Mouse (Mus musculus) urinary bladder, adult 2 months (tissue): ENCODE results near the gene Serpinb6c. TPM values are rescaled to one million over a fixed set of nuclear protein-coding genes. Genes with fewer than 3 reads are reported as not detected.
"Not testable (repeated sequence)": the region's sequence is repeated elsewhere in the genome, so short reads cannot be mapped to it uniquely, and the experiment has no call there.

Experiments used
- DNase-seq: peaks from one replicate; pipeline ENCODE4 v3.0.0; 2022; ENCODE audit warnings: low spot score
- polyA plus RNA-seq: library from polyadenylated mRNA; depleted of rRNA; stranded (reverse); fragments of >200 nt; gene quantifications from 2 replicates; pipeline ENCODE4 v1.2.3, GENCODE M21; 2012; rRNA removed

The Serpinb6c gene
- polyA plus RNA-seq: 0.45 and 0.52 TPM in 2 replicates

DNA sequence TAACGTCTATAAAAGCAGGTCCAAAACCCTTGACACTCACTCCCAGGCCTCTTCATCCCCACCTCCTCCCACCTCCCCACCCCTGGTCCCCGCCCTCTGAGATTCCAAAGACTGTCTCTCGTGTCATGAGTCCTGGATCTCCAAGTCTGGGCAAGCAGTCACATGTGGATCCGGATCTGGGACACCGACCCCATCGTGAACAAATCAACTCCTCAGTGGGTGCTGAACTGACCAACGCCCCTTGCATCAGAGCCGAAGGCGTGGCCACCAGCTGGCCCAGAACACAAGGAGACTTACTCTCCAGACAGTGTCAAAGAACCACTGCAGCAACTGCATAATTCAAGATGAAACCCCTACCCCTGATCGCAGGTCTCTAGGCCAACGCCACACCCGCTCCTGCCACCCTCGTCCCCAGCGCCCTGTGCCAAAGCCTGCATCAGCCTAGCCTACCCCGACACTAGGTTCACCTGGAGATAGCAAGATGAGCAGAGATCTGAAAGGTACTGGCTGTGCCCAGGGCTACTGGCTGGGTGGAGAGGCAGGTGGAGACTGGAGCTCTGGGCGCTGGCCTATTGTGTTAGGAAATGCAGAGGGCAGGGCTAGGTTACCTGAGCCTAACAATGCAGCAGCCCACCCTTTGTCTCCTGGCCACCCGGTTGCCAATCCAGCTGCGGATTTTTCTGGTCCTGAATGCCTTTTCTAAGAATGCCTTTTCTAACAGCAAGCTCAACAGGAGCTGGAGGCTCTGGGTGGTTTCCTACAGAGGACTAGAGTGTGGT is at the start of gene Serpinb6c:
Gene Serpinb6c, minus strand, starts transcription at position 533 of the 779 bp plus-strand sequence.
- no peak for DNase-seq

DNA sequence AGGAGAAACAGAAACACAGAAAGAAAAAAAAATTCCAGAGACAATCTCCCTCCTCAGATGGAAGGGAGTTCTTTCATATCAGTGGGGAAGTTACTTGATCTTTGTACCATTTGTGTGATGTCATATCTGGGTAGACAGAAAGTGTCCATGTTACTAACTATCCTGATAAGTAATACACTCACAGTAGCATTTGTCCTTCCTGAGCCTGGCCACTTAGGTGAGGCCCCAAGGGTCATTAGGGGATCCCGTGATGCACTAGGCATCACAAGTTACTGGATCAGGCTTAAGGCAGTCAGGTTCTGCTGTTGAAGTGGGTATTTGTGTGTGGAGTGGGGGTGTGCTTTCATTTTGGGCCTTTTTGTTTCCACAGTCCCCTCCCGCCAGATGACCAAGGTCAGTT is 47.4 kb upstream of the Serpinb6c start:
- DNase-seq: no peak

DNA sequence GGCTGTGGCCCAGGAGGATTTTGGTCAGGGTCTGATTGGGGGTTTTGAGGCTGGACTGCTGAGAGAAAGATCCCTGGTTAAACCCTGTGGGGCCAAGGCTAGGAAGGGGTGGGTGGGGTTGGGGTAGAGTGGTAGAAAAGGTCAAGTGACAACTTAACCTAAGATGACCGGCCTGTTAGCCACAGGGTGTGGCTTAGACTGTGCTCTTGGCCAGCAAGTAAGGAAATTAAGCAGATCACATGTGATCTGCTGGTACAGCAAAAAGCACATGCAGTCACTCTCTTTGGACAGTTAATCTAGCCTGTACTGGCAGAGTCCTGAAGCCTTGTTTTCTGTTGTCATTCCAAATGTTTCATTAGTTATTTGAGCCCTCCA is 46.6 kb upstream of the Serpinb6c start:
- DNase-seq: no peak

DNA sequence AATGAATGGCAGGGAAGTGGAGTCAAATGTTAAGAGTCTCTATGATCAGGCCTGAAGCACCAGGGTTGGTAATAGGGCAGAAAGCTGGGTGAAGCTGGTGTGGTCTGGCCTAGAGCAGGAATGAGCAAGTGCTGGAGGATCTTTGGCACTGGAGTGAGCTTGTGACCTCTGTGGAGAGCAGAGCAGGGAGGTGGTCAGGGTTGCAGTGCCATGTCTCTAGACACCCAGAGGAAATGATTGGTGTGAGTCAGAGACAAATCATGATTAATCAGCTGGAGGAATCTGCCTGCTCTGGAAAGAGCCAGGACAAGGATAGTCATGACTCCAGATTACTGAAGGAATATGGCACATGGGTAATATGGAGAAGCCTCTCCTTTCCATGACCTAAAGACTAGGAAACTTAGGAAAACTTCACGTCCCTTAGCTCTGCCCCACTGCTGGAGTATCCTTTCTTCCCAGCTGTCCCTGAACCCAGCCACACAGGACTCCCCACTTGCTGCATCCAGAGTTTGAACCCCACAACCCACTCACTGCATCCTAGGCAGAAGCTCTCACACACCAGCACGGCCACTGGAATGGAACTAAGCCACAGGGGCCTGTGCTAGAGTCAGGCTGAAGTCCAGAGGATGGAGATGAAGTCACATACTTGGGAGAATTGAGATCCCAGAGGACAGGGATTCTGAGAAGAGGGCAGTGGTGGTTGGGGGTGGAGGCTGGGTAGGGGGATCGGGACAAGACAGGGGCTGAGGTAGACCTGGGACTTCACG is 46.0 kb upstream of the Serpinb6c start:
- no peak for DNase-seq

DNA sequence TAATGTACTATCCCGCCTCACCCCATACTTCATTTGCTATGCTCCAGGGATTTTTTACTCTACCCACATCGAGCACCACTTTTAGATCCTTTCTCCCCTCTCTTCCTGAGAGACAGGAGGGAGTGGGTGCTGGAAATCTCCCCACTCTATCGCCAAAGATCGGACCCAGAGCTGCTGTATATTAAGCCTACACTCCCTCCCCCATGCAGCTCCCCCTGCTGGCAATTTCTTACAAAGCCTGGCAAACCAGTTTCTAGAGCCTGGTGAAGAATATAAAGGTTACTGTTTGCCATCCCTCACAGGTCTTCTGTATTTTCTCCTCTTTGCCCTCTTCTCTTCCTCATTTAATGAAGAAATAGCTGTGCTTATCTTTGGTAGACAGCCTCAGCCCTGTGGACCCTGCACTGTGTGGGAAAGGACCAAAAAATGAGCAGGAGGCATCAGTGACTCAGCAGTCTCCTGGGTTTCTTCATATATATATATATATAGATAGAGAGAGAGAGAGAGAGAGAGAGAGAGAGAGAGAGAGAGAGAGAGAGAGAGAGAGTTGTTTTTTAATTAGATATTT is 36.8 kb upstream of the Serpinb6c start:
- no peak for DNase-seq

DNA sequence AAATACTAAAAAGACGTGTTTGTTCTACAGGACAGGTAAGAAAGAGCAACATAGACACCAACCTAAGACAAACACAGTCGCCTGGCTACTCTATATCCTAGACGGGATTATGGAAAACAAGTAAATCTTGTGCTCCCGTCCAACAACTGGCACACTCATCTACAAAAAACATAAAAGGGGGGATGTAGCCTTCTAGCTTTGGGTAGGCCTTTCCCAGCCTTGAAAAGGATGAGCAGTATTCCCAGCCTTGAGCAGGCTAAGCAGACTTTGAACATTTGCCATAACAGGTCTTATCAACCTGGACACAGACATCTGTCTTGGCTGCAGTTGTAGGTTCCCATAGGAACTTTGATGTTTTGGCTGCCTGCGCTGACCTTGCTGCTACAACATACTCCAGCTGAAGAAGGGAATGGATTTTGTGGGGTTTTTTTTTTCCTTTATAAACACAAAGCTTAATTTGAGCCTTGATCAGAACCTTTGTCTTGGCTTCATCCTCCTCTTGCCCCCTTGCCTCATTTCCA is 35.8 kb upstream of the Serpinb6c start:
- DNase-seq: no peak

DNA sequence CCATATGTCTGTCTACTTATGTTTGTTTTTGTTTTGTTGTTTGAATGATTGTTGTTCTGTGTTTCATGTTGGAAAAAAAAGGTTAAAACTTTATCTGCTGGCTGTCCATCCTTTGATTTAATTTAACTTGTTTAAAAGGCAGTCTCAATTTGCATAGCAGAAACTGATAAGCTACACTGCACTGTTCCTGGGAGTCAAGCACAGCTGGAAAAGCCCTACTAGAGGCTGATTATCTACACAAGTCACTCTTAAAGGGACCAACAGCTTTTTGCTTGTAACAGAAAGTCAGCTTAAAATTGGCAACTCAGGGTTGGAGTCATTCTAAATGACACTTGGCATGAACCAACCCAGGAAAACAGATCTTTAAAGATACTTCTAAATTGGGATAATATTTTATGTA is 32.1 kb upstream of the Serpinb6c start:
- not testable (repeated sequence) for DNase-seq

DNA sequence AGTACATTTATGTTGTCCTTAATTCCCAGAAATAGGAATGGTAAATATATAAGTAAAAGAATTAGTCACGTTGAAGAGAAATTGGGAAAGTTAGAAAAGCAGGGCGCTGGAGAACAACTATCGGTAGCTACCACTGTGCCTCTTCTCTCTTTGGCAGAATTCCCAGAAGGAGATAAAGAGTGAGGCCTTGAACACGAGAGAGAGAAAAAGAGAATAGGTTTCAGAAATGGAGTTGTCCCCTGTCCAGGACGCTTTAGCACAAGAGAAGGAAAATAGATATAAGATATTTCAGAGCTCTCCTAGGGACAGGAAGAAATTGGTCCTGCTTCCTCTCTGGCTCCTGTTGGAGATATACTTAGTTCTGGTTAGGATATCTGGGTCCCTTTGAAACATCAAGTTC is 31.6 kb upstream of the Serpinb6c start:
- DNase-seq: no peak

DNA sequence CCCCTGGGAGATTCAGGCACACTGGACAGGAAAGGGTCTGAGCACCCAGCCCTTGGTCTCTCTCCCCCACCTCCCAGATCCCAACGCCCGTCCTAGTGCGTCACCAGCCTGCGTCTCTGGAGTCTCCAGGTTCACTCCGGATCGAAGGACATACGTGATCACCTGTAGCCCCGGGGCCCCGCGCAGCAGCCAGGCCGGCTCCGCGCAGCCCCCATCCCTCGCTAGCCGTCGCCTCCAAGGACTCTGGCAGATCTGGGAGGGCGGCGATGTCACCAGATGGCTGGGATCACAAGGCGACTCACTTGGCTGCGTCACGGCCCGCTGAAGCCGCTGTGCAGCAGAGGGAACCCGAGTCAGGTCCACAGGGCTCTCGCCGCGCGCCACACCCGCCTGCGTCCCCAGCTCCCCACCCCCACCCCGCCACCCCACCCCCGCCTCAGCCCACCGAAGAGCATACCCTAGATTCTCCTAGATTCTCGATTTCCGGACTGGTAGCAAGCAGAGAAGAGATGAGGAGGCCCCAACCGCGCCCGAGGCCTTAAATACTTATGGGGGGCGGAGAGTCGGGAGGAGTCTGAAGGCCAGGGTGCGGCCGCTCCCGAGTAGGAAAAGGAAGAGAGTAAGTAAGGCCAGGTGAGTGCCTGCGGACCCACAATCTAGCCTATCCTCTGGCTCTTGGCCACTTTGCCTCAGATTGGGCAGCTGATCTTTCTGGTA is 30.1 kb upstream of the Serpinb6c start:
- peak; percentile 56 for DNase-seq

DNA sequence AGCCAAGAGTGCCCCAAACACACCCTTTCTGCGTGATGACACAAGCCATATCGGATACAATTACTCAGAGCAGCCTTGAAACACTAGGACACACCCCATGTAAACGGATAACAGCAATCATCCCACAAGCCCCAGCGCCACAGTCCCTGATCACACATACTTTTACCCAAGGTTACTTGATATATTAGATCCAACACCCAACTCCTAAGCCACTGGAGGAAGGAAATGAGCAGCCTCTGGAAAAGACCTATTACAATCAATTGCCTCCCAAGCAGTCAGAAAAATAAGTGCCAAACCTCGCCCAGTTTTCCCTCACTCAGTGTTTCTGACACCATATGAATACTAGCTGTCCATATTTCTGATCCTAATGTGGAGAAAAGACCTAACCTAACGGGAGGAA is 29.2 kb upstream of the Serpinb6c start:
- DNase-seq: no peak

DNA sequence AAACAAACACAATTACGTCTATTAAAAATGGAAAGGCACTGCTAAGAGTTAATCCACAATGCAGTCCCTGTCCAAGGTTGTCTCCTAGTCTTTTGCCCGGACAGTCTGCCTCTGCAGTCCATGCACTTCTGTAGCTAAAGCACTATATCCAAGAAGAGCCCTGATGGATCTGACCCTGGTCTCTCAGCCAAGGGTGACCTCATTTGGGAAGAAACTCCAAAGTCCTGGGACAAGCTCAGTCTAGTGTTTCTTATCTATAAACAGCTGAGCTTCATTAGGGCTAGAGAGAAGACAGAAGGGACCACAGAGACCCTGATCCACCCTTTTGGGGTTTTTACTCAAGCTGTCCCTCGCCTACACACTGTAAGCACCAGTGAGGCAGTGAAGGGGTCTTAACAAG is 25.4 kb upstream of the Serpinb6c start:
- DNase-seq: no peak

DNA sequence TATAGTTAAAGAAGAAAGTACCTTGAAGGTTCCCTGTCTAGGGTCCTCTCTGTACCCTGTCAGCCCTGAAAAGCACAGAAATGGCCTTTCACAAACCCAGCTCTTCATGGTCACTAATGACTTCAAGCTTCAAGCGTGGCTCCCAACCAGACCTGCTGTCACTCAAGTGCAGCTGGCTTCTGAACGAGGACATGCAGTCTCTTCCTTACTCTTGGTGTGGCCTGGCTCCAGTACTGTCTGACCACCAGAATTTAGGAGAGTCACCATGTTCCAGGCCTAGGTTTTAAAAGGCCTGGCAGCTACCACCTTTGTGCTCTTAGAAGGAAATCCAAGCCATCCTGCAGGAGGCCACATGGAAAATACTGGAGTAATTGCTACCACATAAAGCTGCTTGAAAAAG is 24.8 kb upstream of the Serpinb6c start:
- DNase-seq: no peak

DNA sequence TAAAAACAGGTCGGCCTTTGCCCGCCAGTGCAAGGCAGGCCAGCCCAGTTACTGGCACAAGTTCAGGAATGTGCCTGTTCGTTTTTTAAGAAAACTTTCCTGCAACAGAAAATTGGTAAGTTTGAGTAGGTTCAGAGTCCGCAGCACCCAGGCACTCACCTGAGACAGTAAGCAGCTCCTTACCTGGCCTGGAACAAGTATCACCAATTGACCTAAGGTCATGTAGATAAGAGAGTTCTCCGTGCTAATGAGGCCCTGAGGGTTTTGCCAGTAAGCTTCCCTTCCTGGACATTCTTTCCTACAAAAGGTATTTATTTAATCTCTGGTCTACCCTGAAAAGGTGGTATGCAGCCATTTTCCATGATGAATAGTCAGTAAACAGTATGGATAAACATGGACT is 16.2 kb upstream of the Serpinb6c start:
- no peak for DNase-seq

DNA sequence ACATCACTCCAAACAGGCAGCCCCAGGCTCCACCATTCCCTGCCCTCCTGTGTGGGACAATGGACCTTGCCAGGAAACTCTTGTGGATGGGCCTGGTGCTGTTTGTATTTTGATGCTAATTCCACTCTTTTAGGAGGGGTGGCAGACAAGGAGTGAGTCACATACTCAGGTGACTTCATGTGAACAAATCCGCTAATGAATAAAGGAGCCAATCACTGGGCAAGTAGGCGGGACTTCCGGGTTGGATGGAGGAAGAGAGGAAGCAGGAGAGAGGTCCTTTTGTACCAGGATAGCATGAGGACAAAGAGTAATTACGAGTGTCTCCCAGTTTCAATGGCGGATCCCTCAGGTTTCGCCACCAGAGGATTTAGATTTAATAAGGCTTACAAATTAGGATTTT is 15.5 kb upstream of the Serpinb6c start:
- DNase-seq: no peak

DNA sequence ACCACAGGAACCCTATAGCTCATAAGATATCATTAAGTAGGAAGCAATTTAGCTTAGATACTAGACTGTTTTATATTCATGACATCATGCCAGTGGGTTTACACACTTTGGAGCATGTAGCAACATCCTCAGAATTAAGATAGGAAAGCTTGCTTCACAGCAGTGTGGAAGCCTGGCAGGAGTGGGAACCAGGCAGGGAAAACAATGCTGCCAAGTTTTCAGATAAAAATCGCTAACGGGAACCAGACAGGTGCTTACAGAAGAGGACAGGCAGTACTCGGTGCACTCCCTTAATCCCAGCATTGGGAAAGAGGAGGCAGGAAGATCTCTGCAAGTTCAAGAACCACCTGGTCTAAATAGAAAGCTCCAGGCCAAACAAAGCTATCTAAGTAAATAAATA is 1.3 kb upstream of the Serpinb6c start:
- no peak for DNase-seq

DNA sequence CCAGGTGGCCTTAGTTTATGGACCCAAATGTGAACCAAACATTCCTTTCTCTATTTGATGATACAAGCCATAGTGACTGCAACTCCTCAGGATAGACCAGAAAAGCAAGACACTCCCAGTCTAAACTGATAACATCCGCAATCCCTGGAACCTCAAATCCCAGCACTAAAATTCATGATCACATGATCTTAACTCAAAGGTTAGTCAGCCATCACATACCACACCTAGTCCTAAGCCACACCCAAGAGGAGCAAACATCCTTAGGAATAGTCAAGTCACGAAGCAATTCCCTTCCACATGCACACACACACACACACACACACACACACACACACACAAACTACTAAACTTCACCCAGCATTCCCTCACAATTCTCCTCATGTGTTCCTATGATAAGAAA is 2.2 kb downstream of the Serpinb6c start:
- no peak for DNase-seq

DNA sequence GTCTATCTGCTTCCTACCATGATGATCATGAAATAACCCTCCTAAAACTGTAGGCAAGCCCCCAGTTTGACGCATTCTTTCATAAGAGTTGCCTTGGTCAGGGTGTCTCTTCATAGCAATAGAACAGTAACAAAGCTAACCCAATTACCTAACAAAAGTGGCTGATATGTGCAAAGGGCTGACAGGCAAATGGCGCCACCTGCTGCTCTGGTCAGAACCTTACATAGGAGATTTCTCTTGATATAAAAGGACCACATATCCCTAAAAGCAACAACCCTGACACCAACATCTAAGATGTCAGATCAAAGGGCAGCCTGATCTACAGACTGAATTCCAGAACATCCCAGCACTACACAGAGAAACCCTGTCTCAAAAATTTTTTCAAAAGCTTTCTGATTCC is 11.3 kb downstream of the Serpinb6c start:
- DNase-seq: no peak

DNA sequence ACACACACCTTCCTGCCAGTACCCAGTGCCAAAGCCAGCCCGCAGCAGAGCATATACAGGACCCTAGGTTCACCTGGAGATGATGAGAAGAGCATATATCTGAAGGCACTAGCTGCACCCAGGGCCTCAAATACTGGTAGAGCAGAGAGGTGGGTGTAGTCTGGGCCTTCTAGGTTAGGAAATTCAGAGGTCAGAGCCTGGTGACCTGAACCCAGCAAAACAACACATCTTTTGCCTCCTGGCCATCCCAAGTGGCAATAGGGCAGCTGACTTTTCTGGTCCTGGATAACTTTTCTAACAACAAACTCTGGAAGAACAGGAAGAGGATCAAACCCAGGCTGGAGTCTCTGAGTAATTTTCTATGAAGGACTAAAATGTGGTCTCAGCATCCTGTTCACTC is 62.2 kb downstream of the Serpinb6c start, which contains the start of gene Serpinb6e:
Gene Serpinb6e, minus strand, starts transcription at position 101 of the 400 bp plus-strand sequence.
- no peak for DNase-seq

DNA sequence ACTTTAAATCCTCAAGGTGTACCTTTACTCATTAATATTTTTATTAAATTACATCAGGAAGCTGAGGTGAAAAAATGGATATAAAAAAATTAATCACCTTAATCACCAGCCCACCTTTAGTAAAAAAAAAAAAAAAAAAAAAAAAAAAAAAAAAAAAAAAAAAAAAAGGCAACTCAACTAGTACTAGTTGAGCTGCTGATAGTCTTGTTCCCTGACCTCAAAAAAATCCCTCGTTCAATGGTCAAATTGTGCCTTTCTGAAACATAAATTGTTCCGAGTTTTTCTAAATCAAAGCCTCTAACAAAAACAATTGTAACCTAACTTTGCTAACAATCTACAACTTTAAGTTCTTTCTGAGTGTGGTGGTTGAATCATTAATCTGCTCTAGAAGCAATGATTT is 74.8 kb downstream of the Serpinb6c start:
- no peak for DNase-seq
